Mouse (Mus musculus) naive thymus-derived CD4-positive, alpha-beta T cell, adult 5 months (primary cell): ENCODE data around the gene Dctd. TPM values are rescaled to one million over a fixed set of nuclear protein-coding genes. Genes with fewer than 3 reads are reported as not detected.

Experiments used
- polyA plus RNA-seq: library from polyadenylated mRNA; unstranded; fragments of 100-300 nt; shearing (Covaris generic); gene quantifications from one replicate; pipeline ENCODE4 v1.2.1, GENCODE M21; 2017

Gene Dctd
- 2.5 TPM for polyA plus RNA-seq

DNA sequence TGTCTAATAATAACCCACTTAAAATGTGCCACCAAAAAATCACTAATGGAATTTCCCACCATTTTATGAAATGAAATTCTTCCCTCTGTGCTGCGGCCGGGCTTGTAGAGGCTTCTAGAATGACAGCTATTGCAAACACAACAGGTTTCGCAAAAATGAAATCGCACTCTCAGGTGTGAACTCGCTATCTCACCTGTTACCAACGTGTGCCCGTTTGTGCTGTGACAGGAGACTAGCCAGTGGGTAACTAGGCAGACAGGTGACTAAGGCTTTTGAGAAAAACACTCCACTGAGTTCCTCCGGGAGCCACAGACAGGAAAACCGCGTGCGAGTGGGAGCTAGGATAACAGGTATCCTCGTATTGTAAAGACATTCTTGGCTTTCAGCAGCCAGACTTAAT lies at the start of gene Dctd:
Gene Dctd, plus strand, starts transcription at position 301 of the 400 bp plus-strand sequence.

Other genes with a start within 250 kb of the Dctd start
- 0.55 TPM for gene Wwc2, start 108.2 kb upstream of the Dctd start, polyA plus RNA-seq